Mouse (Mus musculus): Measurements from ENCODE around the gene Rrbp1. TPM values are rescaled to one million over a fixed set of nuclear protein-coding genes. Genes with fewer than 3 reads are reported as not detected.

Gene Rrbp1
- polyA plus RNA-seq, 1 experiment from 2014 or later, result 52.4 TPM

DNA sequence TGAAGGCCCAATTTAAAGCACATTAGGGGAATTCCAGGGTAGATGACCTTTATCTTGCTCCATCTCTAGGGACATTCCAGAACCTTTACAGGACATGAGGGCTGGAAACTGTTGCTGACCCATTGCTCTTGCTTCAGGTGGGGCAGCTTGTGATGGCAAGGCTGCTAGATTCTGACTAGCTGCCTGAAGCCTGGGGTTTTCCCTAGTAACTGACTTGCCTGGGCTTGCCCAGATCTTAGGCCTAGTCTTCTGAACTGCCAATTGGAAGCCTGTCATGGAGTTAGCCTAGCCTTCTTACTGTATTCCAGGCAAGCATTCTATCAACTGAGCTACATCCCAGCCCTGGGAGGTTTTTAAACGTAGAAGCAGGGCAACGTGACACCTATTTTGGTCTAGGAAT, 101.8 kb downstream of the Rrbp1 start:
- no peak overlapping the region for H3K9ac ChIP-seq (ENCODE audit: low read length)
- H3K4me3 ChIP-seq (ENCODE audit: low read length), result no peak overlapping the region
- no peaks in the 10 kb centered on the region for H3K4me1 ChIP-seq (ENCODE audit: control insufficient read depth, insufficient read depth, low read length)
- H3K4me2 ChIP-seq (ENCODE audit: low read depth, low read length), result no peak overlapping the region
- no peak overlapping the region for H3K27ac ChIP-seq (ENCODE audit: low read length)
- no peaks in the 10 kb centered on the region for H3K36me3 ChIP-seq (ENCODE audit: control insufficient read depth, insufficient read depth)
- ATAC-seq (replicated peaks; ENCODE audit: extremely low read depth, insufficient read depth, low FRiP score), result no peak
- H3K9me3 ChIP-seq (replicated peaks; ENCODE audit: control insufficient read depth, low read length), result no peaks in the 10 kb centered on the region
- H3K27me3 ChIP-seq (ENCODE audit: control insufficient read depth, insufficient read depth, low read length), result no peaks in the 10 kb centered on the region
- whole genome bisulfite sequencing, result 71% methylated on average over 2 of the region's 2 CpGs

DNA sequence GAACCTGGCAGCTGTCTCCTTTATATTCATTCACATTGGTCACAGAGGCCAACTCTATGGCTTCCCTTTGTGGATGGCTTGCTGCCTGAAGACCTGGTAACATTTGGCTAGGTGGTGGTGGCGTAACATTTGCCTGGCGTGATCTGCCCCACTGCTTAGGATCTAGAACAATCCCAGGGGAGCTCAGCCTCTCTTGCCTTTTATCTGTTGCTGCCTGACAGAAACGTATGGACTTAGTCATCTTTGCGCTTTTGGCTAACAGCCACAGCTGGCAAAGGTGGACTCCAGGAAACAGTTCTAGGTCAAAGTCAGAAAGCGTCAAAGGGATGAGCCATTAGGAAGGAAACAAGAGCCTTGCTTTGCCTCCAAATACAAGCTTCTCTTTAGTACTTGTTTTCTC, 106.2 kb downstream of the Rrbp1 start:
- ATAC-seq (replicated peaks; ENCODE audit: extremely low read depth, insufficient read depth, low FRiP score), result no peak
- 61% methylated on average over 5 of the region's 5 CpGs for WGBS
- no peak overlapping the region for H3K27ac ChIP-seq (ENCODE audit: low read length)

DNA sequence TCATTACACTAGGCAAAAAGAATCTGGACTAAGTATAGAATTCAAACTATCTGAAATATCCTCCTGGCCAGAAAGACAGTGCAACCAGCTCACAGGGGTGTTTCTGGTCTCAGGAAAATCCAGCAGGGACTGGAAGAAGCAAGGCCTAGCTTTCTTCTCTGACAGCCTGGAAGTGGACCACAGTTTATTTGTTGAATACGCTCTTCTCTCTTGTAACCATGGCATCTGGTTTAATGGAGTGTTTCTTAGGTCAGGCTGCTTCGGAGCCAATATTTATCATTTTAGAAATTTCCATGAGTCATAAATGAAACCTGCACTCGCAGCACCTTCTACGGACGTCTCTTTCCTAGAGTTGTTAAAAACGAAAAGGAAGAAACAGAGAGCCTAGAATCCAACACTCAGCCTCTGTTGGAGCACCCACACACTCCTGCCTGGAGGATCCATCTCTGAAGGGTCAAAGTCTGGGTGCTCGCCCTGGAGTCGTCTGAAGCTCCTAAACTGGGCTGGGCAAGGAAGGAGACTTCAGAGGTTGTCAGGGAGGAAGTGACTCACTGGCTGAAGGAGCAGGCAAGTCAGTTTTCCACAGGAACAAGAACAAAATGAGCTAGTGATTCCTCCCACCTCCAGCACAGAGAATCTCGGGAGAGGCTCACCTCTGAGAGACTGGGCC, 107.6 kb downstream of the Rrbp1 start:
- Histone ChIP-seq H3K9me3 (replicated peaks; ENCODE audit: control insufficient read depth, low read length) (no peaks in the 10 kb centered on the region), H3K9ac (ENCODE audit: low read length) (no peak overlapping the region), H3K27ac (ENCODE audit: low read length) (no peak overlapping the region), H3K4me2 (ENCODE audit: low read depth, low read length) (no peak overlapping the region), H3K36me3 (ENCODE audit: control insufficient read depth, insufficient read depth) (no peaks in the 10 kb centered on the region), H3K4me3 (ENCODE audit: low read length) (no peak overlapping the region), H3K27me3 (ENCODE audit: control insufficient read depth, insufficient read depth, low read length) (no peaks in the 10 kb centered on the region), H3K4me1 (ENCODE audit: control insufficient read depth, insufficient read depth, low read length) (peaks cover 2% of the 10 kb centered on the region; the same call in 1 of the 2 replicates)
- 59% methylated on average over 9 of the region's 9 CpGs for WGBS
- ATAC-seq (replicated peaks; ENCODE audit: extremely low read depth, insufficient read depth, low FRiP score), result no peak

More for the DNA sequence above, 106.2 kb downstream of the Rrbp1 start:
- H3K4me2 ChIP-seq (ENCODE audit: low read depth, low read length), result no peak overlapping the region
- no peak overlapping the region for H3K9ac ChIP-seq (ENCODE audit: low read length)
- H3K27me3 ChIP-seq (ENCODE audit: control insufficient read depth, insufficient read depth, low read length), result no peaks in the 10 kb centered on the region
- H3K36me3 ChIP-seq (ENCODE audit: control insufficient read depth, insufficient read depth), result no peaks in the 10 kb centered on the region
- no peaks in the 10 kb centered on the region for H3K9me3 ChIP-seq (replicated peaks; ENCODE audit: control insufficient read depth, low read length)
- H3K4me1 ChIP-seq (ENCODE audit: control insufficient read depth, insufficient read depth, low read length), result peaks cover 2% of the 10 kb centered on the region; the same call in 1 of the 2 replicates
- H3K4me3 ChIP-seq (ENCODE audit: low read length), result no peak overlapping the region

DNA sequence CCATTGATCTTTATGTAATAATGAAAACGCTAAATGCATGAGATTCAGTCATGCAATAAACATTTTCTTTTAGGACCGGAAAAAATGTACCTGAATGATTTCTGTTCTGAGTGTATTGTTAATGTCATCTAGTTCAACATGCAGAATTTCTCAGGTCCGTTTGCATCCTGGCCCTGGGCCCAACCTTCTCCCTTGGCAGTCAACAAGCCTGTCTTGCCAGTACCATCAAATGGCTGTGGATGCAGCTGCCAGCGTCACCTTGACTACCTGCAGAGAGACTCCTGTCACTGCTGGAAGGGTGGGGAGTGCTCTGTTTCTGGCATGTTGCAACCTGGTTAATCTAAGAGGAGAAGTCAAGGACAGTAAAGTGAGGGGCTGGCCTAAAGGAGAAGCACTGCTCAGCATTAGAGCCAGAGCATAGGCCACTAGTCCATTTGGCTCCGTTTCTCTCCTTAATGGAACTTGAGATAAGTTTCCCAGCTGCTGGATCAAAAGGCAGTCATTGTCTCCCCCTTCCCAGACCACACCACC, 110.2 kb downstream of the Rrbp1 start:
- H3K9ac ChIP-seq (ENCODE audit: low read length), result no peak overlapping the region
- no peak for ATAC-seq (replicated peaks; ENCODE audit: extremely low read depth, insufficient read depth, low FRiP score)
- H3K9me3 ChIP-seq (replicated peaks; ENCODE audit: control insufficient read depth, low read length), result no peaks in the 10 kb centered on the region
- WGBS, result 56% methylated on average over 5 of the region's 5 CpGs
- no peak overlapping the region for H3K27ac ChIP-seq (ENCODE audit: low read length)
- H3K4me2 ChIP-seq (ENCODE audit: low read depth, low read length), result no peak overlapping the region
- peaks cover 2% of the 10 kb centered on the region; the same call in 1 of the 2 replicates for H3K4me1 ChIP-seq (ENCODE audit: control insufficient read depth, insufficient read depth, low read length)
- H3K4me3 ChIP-seq (ENCODE audit: low read length), result no peak overlapping the region
- no peaks in the 10 kb centered on the region for H3K27me3 ChIP-seq (ENCODE audit: control insufficient read depth, insufficient read depth, low read length)
- no peaks in the 10 kb centered on the region for H3K36me3 ChIP-seq (ENCODE audit: control insufficient read depth, insufficient read depth)

DNA sequence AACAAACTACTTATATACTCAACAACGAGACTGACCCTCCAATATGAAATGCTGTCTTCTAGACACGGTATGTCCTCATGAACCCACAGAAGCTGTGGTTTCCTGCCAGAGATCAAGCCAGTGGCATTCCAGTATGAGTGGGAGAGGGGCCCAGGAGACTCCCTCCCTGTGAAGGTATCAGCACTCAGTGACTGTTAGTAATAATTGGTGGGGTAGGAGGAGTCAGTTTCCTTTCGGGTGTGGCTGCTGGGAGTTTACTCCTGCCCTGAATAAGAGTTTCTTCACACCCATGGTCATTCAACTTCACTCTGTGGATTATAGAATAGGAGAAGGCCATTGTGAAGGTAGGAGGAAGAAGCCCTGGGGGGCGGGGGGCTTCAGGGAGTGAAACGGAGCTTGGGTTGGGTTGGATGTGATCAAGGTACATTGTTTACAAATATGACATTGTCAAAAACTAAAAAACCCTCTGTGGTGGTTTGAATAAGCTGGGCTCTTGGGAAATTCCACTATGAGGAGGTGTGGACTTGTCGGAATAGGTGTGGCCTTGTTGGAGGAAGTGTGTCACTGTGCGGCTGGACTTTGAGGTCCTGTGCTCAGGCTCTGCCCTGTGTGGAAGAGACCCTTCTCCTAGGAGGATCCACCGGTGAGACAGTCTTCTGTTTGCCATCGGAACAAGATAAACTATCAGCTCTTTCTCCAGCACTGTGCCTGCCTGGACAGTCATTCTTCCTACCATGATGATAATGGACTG, 111.4 kb downstream of the Rrbp1 start:
- Histone ChIP-seq H3K4me2 (ENCODE audit: low read depth, low read length) (no peak overlapping the region), H3K9me3 (replicated peaks; ENCODE audit: control insufficient read depth, low read length) (no peaks in the 10 kb centered on the region), H3K9ac (ENCODE audit: low read length) (no peak overlapping the region), H3K36me3 (ENCODE audit: control insufficient read depth, insufficient read depth) (no peaks in the 10 kb centered on the region), H3K4me1 (ENCODE audit: control insufficient read depth, insufficient read depth, low read length) (peaks cover 2% of the 10 kb centered on the region; the same call in 1 of the 2 replicates), H3K4me3 (ENCODE audit: low read length) (no peak overlapping the region), H3K27ac (ENCODE audit: low read length) (no peak overlapping the region), H3K27me3 (ENCODE audit: control insufficient read depth, insufficient read depth, low read length) (no peaks in the 10 kb centered on the region)
- ATAC-seq (replicated peaks; ENCODE audit: extremely low read depth, insufficient read depth, low FRiP score), result no peak
- WGBS, result 81% methylated on average over 9 of the region's 9 CpGs

Other genes starting within 250 kb of the Rrbp1 start
- gene Bfsp1, start 148.1 kb downstream of the Rrbp1 start, polyA plus RNA-seq (2015; fragmentation: Nextera tagmentation; extraction: Ambion mirVana), result 1.1 and 1.4 TPM in 2 replicates
- gene Dstn, start 95.9 kb downstream of the Rrbp1 start, polyA plus RNA-seq (2015; fragmentation: Nextera tagmentation; extraction: Ambion mirVana), result 853 and 944 TPM in 2 replicates
- not detected in 2 replicates for gene Banf2, start 21.8 kb upstream of the Rrbp1 start, polyA plus RNA-seq (2015; fragmentation: Nextera tagmentation; extraction: Ambion mirVana)

Measured in heart, embryonic 16.5 days (tissue).